Mouse (Mus musculus): ENCODE data around the gene Hoxc13. TPM values are rescaled to one million over a fixed set of nuclear protein-coding genes. Genes with fewer than 3 reads are reported as not detected.

Hoxc13 gene
- total and polyA plus RNA-seq, 3 experiments = not detected

GRCm38 (mm10) chr15:102936279-102936972, 15.5 kb downstream of the Hoxc13 start, which contains the start of gene Hoxc12:
TSS of gene Hoxc12 (plus strand) at chr15:102936757.
- Histone ChIP-seq H3K27me3 (ENCODE audit: control insufficient read depth in 1 of 2, insufficient read depth in 2 of 2, low read length in 2 of 2) (peaks cover 5 to 8% of the 10 kb centered on the region in 2 experiments), H3K9ac (ENCODE audit: control insufficient read depth, low read depth, low read length, poor library complexity, severe bottlenecking) (no peak within 1 kb of the TSS), H3K9me3 (replicated peaks; ENCODE audit: insufficient read depth, low read length) (no peaks in the 10 kb centered on the region), H3K27ac (ENCODE audit: control insufficient read depth, low read depth, low read length) (no peak within 1 kb of the TSS), H3K36me3 (ENCODE audit: control insufficient read depth in 1 of 2, insufficient read depth in 2 of 2, low read length in 2 of 2) (no peaks in the 10 kb centered on the region), H3K4me1 (ENCODE audit: control insufficient read depth in 1 of 2, insufficient read depth in 2 of 2, low read length in 2 of 2) (no peaks in the 10 kb centered on the region), H3K79me2 (ENCODE audit: control insufficient read depth, insufficient read depth, low read length, poor library complexity) (no peaks in the 10 kb centered on the region), H3K4me3 (ENCODE audit: control insufficient read depth in 1 of 2, insufficient read depth in 1 of 2, low read depth in 2 of 2, low read length in 2 of 2) (no peak within 1 kb of the TSS)
- TF ChIP-seq ZMIZ1 (IDR thresholded peaks at IDR 0.05; ENCODE audit: low read depth, low read length) = no peak
- no peak for TF ChIP-seq MYC (IDR thresholded peaks at IDR 0.05; ENCODE audit: low read depth, low read length)
- no peak for TF ChIP-seq POLR2AphosphoS5 (IDR thresholded peaks at IDR 0.05; ENCODE audit: borderline replicate concordance, low read depth, low read length)
- DNase-seq (ENCODE audit: low read depth, low spot score) = no peak

- H3K27me3 ChIP-seq (ENCODE audit: control insufficient read depth in 1 of 2, insufficient read depth in 2 of 2, low read length in 2 of 2) = peaks cover 6 to 8% of the 10 kb centered on the region in 2 experiments
- no peak overlapping the region for H3K27ac ChIP-seq (ENCODE audit: control insufficient read depth, low read depth, low read length)
- no peak for DNase-seq (ENCODE audit: low read depth, low spot score)
- no peaks in the 10 kb centered on the region for H3K4me1 ChIP-seq (ENCODE audit: control insufficient read depth in 1 of 2, insufficient read depth in 2 of 2, low read length in 2 of 2)
- no peaks in the 10 kb centered on the region for H3K9me3 ChIP-seq (replicated peaks; ENCODE audit: insufficient read depth, low read length)
- no peak overlapping the region for H3K4me3 ChIP-seq (ENCODE audit: control insufficient read depth in 1 of 2, insufficient read depth in 1 of 2, low read depth in 2 of 2, low read length in 2 of 2)
- H3K36me3 ChIP-seq (ENCODE audit: control insufficient read depth in 1 of 2, insufficient read depth in 2 of 2, low read length in 2 of 2) = no peaks in the 10 kb centered on the region
- TF ChIP-seq ETS1 (IDR thresholded peaks at IDR 0.05; ENCODE audit: low read depth, low read length) = no peak
- TF ChIP-seq MXI1 (IDR thresholded peaks at IDR 0.05; ENCODE audit: low read depth, low read length) = no peak
- no peak for TF ChIP-seq ZKSCAN1 (IDR thresholded peaks at IDR 0.05; ENCODE audit: low read depth, low read length)
- TF ChIP-seq NELFE (IDR thresholded peaks at IDR 0.05; ENCODE audit: low read depth, low read length) = no peak
- TF ChIP-seq HCFC1 (IDR thresholded peaks at IDR 0.05; ENCODE audit: low read depth, low read length) = no peak
- no peak for TF ChIP-seq RAD21 (IDR thresholded peaks at IDR 0.05; ENCODE audit: low read depth, low read length)
- TF ChIP-seq ZNF384 (IDR thresholded peaks at IDR 0.05; ENCODE audit: low read depth, low read length) = no peak
- no peak for TF ChIP-seq MAZ (IDR thresholded peaks at IDR 0.05; ENCODE audit: low read depth, low read length)
- no peak for TF ChIP-seq MYB (IDR thresholded peaks at IDR 0.05; ENCODE audit: low read depth, low read length)
- TF ChIP-seq UBTF (IDR thresholded peaks at IDR 0.05; ENCODE audit: borderline replicate concordance, insufficient read depth, low read depth, low read length) = no peak
- no peak for TF ChIP-seq POLR2AphosphoS5 (IDR thresholded peaks at IDR 0.05; ENCODE audit: borderline replicate concordance, low read depth, low read length)
- no peak for TF ChIP-seq SMC3 (IDR thresholded peaks at IDR 0.05; ENCODE audit: low read depth, low read length)
- TF ChIP-seq GATA1 (IDR thresholded peaks at IDR 0.05; ENCODE audit: low read depth, low read length) = no peak
- TF ChIP-seq POLR2A (IDR thresholded peaks at IDR 0.05; ENCODE audit: control insufficient read depth in 1 of 2, insufficient read depth in 1 of 2, low read depth in 1 of 2, low read length in 2 of 2, poor library complexity in 1 of 2) = no peak
- TF ChIP-seq E2F4 (IDR thresholded peaks at IDR 0.05; ENCODE audit: borderline replicate concordance, low read depth, low read length) = no peak
- no peak for TF ChIP-seq MAFK (IDR thresholded peaks at IDR 0.05; ENCODE audit: borderline replicate concordance, low read depth, low read length)
- no peak for TF ChIP-seq MYC (IDR thresholded peaks at IDR 0.05; ENCODE audit: low read depth, low read length)
- TF ChIP-seq CTCF (IDR thresholded peaks at IDR 0.05 in 2 of 3, conservative IDR thresholded peaks at IDR 0.05 in 1 of 3; ENCODE audit: control insufficient read depth in 1 of 3, insufficient read depth in 1 of 3, low read depth in 2 of 3, low read length in 3 of 3, poor library complexity in 1 of 3, severe bottlenecking in 1 of 3) = no peak
- no peak for TF ChIP-seq KAT2A (conservative IDR thresholded peaks at IDR 0.05; ENCODE audit: low read depth, low read length)
- TF ChIP-seq TCF12 (IDR thresholded peaks at IDR 0.05; ENCODE audit: low read depth, low read length) = no peak
- H3K9ac ChIP-seq (ENCODE audit: control insufficient read depth, low read depth, low read length, poor library complexity, severe bottlenecking) = no peak overlapping the region
- H3K79me2 ChIP-seq (ENCODE audit: control insufficient read depth, insufficient read depth, low read length, poor library complexity) = no peaks in the 10 kb centered on the region
Measured at GRCm38 (mm10) chr15:102937036-102937666, 16.2 kb downstream of the Hoxc13 start.

Measured in MEL (cell line).